Mouse (Mus musculus) kidney, postnatal 0 days (tissue): ENCODE measurements around the gene Cd99l2. TPM values are rescaled to one million over a fixed set of nuclear protein-coding genes. Genes with fewer than 3 reads are reported as not detected.

Source experiments
- ATAC-seq: fragments of 200-750 bp; cut with Nextera tagmentation; replicated peaks from 2 replicates; pipeline ENCODE4 v1.8.0; 2017; ENCODE audit warnings: low read depth, moderate number of reproducible peaks, moderate TSS enrichment, moderate library complexity; ENCODE audit not compliant: low FRiP score
- DNase-seq: peaks from one replicate; pipeline ENCODE4 v3.0.0-alpha.2; 2016; ENCODE audit warnings: low spot score
- H3K27ac ChIP-seq: fragments of 300-500 bp; sonication (generic); 2 replicates; pipeline ENCODE4 v1.5.1; 2014; ENCODE audit warnings: mild to moderate bottlenecking
- H3K27me3 ChIP-seq: fragments of 300-500 bp; sonication (generic); 2 replicates; pipeline ENCODE4 v1.6.1; 2014; ENCODE audit warnings: low read length, mixed read lengths; ENCODE audit not compliant: insufficient read depth
- H3K36me3 ChIP-seq: fragments of 300-500 bp; sonication (generic); 2 replicates; pipeline ENCODE4 v1.6.1; 2014; ENCODE audit warnings: low read length, mixed read lengths; ENCODE audit not compliant: insufficient read depth
- H3K4me1 ChIP-seq: fragments of 300-500 bp; sonication (generic); replicated peaks from 2 replicates; pipeline ENCODE4 v1.6.1; 2014; ENCODE audit warnings: antibody characterized with exemption, low read length, mixed read lengths; ENCODE audit not compliant: insufficient read depth
- H3K4me2 ChIP-seq: fragments of 300-500 bp; sonication (generic); 2 replicates; pipeline ENCODE4 v1.6.1; 2014; ENCODE audit warnings: mild to moderate bottlenecking, low read length, moderate library complexity, mixed read lengths
- H3K4me3 ChIP-seq: fragments of 300-500 bp; sonication (generic); replicated peaks from 2 replicates; pipeline ENCODE4 v1.5.1; 2014; ENCODE audit warnings: low read depth, low read length
- H3K9ac ChIP-seq: fragments of 300-500 bp; sonication (generic); 2 replicates; pipeline ENCODE4 v1.6.1; 2014; ENCODE audit warnings: low read depth, low read length
- H3K9me3 ChIP-seq: fragments of 300-500 bp; sonication (generic); replicated peaks from 2 replicates; pipeline ENCODE4 v1.6.1; 2016; ENCODE audit warnings: low read length, inconsistent platforms, mixed read lengths
- CTCF ChIP-seq: IDR thresholded peaks from 2 replicates; pipeline ENCODE4 v1.5.1; 2016; ENCODE audit warnings: antibody characterized with exemption, low read depth, mild to moderate bottlenecking, moderate library complexity
- WGBS: fragments of 180-500 bp; shearing (Covaris S2); extraction: QIAGEN DNeasy Blood & Tissue Kit; methylation state at CpG from one replicate; pipeline ENCODE4 v1.1.7; 2014; 5-methylcytosine and 5-hydroxymethylcytosine counted together
- polyA plus RNA-seq: library from polyadenylated mRNA; unstranded; fragments of >200 nt; fragmentation: Nextera tagmentation; extraction: Ambion mirVana; gene quantifications from 2 replicates; pipeline ENCODE4 v1.2.1, GENCODE M21; 2015

The Cd99l2 gene
- 22.2 and 24.7 TPM in 2 replicates for polyA plus RNA-seq

GRCm38 (mm10) chrX:71492634-71493278 lies at the start of gene Cd99l2:
TSS of gene Cd99l2 (minus strand) at chrX:71492849.
- 24% methylated on average over 22 of the region's 23 CpGs for WGBS
- peak within 1 kb of the TSS; percentile 60 for H3K4me3 ChIP-seq
- TF ChIP-seq CTCF: peak; percentile 38
- H3K9ac ChIP-seq: peak within 1 kb of the TSS; percentile 74
- no peaks in the 10 kb centered on the region for H3K36me3 ChIP-seq
- ATAC-seq (peak; percentile 97), DNase-seq (peak; percentile 93)
- H3K4me1 ChIP-seq: peaks cover 4% of the 10 kb centered on the region; the same call in 1 of the 2 replicates
- peak within 1 kb of the TSS; percentile 64 for H3K4me2 ChIP-seq
- no peaks in the 10 kb centered on the region for H3K9me3 ChIP-seq
- H3K27ac ChIP-seq: peak within 1 kb of the TSS; percentile 93
- no peaks in the 10 kb centered on the region for H3K27me3 ChIP-seq

- Histone ChIP-seq H3K27ac (no peak overlapping the region), H3K9ac (no peak overlapping the region), H3K4me1 (no peaks in the 10 kb centered on the region), H3K27me3 (no peaks in the 10 kb centered on the region), H3K9me3 (no peaks in the 10 kb centered on the region), H3K4me3 (no peak overlapping the region), H3K36me3 (no peaks in the 10 kb centered on the region), H3K4me2 (no peak overlapping the region)
- 75% methylated on average over 7 of the region's 7 CpGs for WGBS
- no peak for TF ChIP-seq CTCF
- DNase-seq: no peak
- ATAC-seq: no peak
Observed at GRCm38 (mm10) chrX:71540821-71541510, 48.3 kb upstream of the Cd99l2 start.

GRCm38 (mm10) chrX:71537791-71538190 lies 45.1 kb upstream of the Cd99l2 start:
- Histone ChIP-seq H3K4me3 (no peak overlapping the region), H3K4me2 (no peak overlapping the region), H3K36me3 (no peaks in the 10 kb centered on the region), H3K9me3 (no peaks in the 10 kb centered on the region), H3K27ac (no peak overlapping the region), H3K4me1 (no peaks in the 10 kb centered on the region), H3K9ac (no peak overlapping the region), H3K27me3 (no peaks in the 10 kb centered on the region)
- no peak for DNase-seq
- no peak for TF ChIP-seq CTCF
- WGBS: 72% methylated on average over 2 of the region's 2 CpGs
- ATAC-seq: no peak

- Histone ChIP-seq H3K4me3 (no peak overlapping the region), H3K4me2 (no peak overlapping the region), H3K9ac (no peak overlapping the region), H3K27ac (no peak overlapping the region), H3K36me3 (no peaks in the 10 kb centered on the region), H3K4me1 (no peaks in the 10 kb centered on the region), H3K9me3 (no peaks in the 10 kb centered on the region), H3K27me3 (no peaks in the 10 kb centered on the region)
- WGBS: 72% methylated on average over 5 of the region's 5 CpGs
- DNase-seq: no peak
- ATAC-seq: no peak
- no peak for TF ChIP-seq CTCF
Observed at GRCm38 (mm10) chrX:71534102-71534501, 41.5 kb upstream of the Cd99l2 start.

- no peak overlapping the region for H3K4me2 ChIP-seq
- no peaks in the 10 kb centered on the region for H3K4me1 ChIP-seq
- no peak for ATAC-seq
- H3K9ac ChIP-seq: no peak overlapping the region
- TF ChIP-seq CTCF: peak; percentile 23; the same call in 1 of the 2 replicates
- no peak overlapping the region for H3K4me3 ChIP-seq
- no peaks in the 10 kb centered on the region for H3K9me3 ChIP-seq
- no peaks in the 10 kb centered on the region for H3K27me3 ChIP-seq
- 79% methylated on average over 3 of the region's 3 CpGs for WGBS
- H3K36me3 ChIP-seq: no peaks in the 10 kb centered on the region
- DNase-seq: no peak
- no peak overlapping the region for H3K27ac ChIP-seq
Observed at GRCm38 (mm10) chrX:71532635-71533034, 40.0 kb upstream of the Cd99l2 start.

- H3K9ac ChIP-seq: no peak overlapping the region
- no peaks in the 10 kb centered on the region for H3K9me3 ChIP-seq
- TF ChIP-seq CTCF: no peak; the same call in 1 of the 2 replicates
- H3K4me3 ChIP-seq: no peak overlapping the region
- H3K27ac ChIP-seq: no peak overlapping the region
- ATAC-seq (0 out of 2 replicates have a peak, but pooled peaks have one; percentile 49), DNase-seq (peak; percentile 21)
- WGBS: 41% methylated on average over 6 of the region's 6 CpGs
- H3K4me1 ChIP-seq: no peaks in the 10 kb centered on the region
- H3K36me3 ChIP-seq: no peaks in the 10 kb centered on the region
- H3K4me2 ChIP-seq: no peak overlapping the region
- no peaks in the 10 kb centered on the region for H3K27me3 ChIP-seq
Observed at GRCm38 (mm10) chrX:71528646-71529045, 36.0 kb upstream of the Cd99l2 start.
